Mouse (Mus musculus): ENCODE data around the gene Cep112.
"Not testable (repeated sequence)": the region's sequence is repeated elsewhere in the genome, so short reads cannot be mapped to it uniquely, and the experiment has no call there.

The Cep112 gene

GRCm38 (mm10) chr11:108867538-108867937 lies 442.5 kb downstream of the Cep112 start:
- CTCF ChIA-PET, result no interaction called here

GRCm38 (mm10) chr11:108871284-108871683 lies 446.3 kb downstream of the Cep112 start:
- CTCF ChIA-PET, result not testable (repeated sequence)

DNA sequence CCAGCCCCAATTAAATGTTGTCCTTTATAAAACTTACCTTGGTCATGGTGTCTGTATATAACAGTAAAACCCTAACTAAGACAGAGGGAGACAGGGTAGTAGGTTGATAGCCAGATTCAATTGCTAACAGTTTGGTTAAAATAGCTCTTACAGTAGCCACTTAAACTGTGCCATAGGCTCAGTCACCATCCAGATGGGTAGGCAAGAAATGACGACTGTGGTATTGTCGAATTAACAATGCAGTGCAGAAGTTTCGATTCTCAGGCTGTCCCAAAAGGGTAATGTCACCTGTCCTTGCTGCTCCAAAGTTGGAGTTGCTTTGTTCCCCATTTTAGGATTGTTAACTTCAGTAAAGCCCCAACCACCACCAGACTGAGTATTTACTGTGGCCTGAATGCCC lies 446.8 kb downstream of the Cep112 start:
- CTCF ChIA-PET, result no interaction called here

DNA sequence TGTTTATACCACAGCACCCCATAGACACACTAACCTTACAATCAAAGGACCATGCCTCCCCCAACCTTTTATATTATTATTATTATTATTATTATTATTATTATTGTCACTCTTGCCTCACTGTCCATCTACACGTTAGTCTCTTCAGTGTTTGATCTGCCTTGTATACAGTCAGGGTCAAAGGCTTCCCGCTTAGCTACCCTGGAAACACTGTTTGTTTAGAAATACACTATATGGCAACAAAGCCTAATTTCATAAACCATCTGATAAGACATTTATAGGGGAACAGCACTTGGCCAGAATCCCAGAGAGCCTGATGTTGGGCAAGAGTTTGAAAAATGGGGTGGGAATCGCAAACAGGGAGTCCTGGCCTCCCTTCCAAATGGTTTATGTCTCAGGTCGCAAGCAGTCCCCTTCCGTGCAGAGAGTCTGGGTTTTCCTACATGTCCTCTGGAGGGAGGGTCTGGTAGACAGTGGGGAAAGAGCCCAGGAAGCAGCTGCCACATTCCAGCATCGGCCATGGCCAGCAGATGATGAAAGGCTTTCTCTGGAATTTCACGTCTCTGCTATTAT lies 451.7 kb downstream of the Cep112 start:
- CTCF ChIA-PET, result no interaction called here

- CTCF ChIA-PET, result no interaction called here
These were observed 452.5 kb downstream of the Cep112 start for GRCm38 (mm10) chr11:108877520-108877919.

- CTCF ChIA-PET, result no interaction called here
These were observed 455.6 kb downstream of the Cep112 start for GRCm38 (mm10) chr11:108880546-108880945.

- CTCF ChIA-PET, result no interaction called here
These were observed 456.7 kb downstream of the Cep112 start for GRCm38 (mm10) chr11:108881662-108882061.

- CTCF ChIA-PET, result no interaction called here
These were observed 460.4 kb downstream of the Cep112 start for GRCm38 (mm10) chr11:108885276-108885896.

DNA sequence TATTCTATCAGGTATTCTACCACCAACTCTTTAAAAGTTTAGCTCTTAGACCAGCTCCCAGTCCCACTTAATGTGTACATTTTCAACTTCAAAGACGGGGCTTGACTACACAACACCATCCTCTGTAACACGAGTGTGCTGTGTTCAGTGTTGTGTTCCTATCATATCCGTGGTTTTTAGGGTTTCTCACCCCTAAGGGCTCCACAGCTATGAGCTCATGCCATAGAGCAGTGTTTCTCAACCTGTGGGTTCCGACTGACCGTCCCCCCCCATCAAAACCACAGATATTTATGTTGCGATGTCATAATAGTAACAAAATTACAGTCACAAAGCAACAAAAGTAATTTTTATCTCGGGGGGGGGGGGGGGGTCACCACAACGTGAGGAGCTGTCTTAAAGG lies 461.1 kb downstream of the Cep112 start:
- CTCF ChIA-PET, result no interaction called here

GRCm38 (mm10) chr11:108889121-108889520 lies 464.1 kb downstream of the Cep112 start:
- CTCF ChIA-PET, result no interaction called here

DNA sequence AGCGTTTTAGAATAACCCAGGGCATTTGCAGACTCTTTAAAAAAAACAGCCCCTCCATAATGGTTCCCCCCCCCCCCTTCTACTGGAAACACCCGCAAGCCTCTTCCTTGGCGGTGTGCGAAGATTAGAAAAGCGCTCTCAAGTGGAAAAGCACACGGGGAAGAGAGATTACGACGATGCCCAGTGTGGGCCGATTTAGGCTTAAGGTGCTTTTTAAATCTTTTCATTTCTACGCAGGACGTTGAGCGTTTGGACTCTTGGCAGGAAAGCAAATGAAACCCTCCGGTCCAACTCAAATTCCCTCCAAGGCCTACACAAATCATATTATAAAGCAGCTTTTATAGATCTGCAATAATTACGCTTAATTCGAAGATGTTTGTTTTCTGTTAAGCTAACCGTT lies 465.6 kb downstream of the Cep112 start:
- CTCF ChIA-PET, result no interaction called here

DNA sequence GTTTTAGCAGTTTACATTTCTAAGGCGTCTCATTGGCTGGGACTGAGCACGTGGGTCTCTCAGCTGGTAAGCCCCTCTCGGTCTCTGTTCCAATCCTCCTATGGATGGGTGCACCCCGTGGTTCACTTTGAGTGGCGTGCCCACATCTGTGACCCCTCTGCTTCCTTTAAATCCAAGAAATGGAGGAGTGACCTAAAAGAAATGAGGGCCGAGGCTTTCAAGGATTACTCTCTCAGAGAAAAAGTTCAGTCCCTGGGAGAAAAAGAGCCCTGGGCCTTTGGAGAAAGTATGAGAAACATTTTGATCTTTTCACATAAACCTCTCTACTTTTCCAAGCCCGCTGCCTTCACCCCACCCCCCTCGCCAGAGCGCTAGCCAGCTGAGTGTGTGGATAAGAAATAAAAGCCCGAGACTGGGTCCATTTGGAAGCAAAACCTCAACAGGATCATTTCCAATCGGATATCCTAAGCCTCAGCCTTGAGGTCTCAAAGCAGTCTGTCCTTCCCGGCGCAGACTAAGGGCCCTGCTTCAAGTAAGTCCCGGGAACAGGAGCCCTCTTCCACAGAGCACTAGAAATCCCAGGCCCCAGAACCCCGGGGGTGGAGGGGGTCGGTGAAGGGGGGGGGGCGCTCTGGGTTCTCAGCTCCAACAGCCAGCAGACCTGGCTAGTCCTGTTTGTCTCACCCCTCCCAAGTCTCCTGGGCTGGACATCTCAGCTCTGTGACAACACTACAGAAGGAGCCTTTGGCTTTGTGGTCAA lies 466.3 kb downstream of the Cep112 start:
- CTCF ChIA-PET, result no interaction called here

DNA sequence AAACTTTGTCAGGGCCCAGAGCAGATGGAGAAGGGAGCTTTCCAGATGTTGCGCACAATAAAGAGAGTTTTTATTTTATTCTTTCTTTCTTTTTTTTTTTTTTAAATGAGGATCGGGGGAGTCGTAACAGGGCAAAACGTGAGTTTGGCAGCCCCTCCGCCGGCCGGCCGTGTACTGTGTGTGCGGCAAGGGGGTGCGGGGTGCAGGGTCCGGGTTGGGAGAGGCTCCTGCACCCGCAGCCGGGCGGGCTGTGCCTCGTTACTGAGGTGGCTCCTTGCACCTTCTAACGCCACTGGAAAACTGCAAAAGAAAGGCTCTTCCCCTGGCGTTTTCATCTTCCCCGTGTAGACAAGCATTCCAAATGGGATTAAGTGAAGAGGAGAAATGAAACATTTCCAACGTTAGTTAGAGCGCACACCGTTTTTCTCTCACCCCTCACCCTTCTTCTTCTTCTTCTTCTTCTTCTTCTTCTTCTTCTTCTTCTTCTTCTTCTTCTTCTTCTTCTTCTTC lies 466.9 kb downstream of the Cep112 start:
- CTCF ChIA-PET, result no interaction called here

- CTCF ChIA-PET, result interaction anchor here (0.7 kb wide), 1 partner anchor 646 kb away, joined by 9 read pairs; no protein-coding TSS in a partner anchor
These were observed 467.4 kb downstream of the Cep112 start for GRCm38 (mm10) chr11:108892406-108892805.

- CTCF ChIA-PET, result no interaction called here
These were observed 468.3 kb downstream of the Cep112 start for GRCm38 (mm10) chr11:108893232-108893790.

GRCm38 (mm10) chr11:108893855-108894510 lies 469.0 kb downstream of the Cep112 start:
- CTCF ChIA-PET, result no interaction called here

- CTCF ChIA-PET, result no interaction called here
These were observed 472.0 kb downstream of the Cep112 start for GRCm38 (mm10) chr11:108897034-108897433.

- CTCF ChIA-PET, result no interaction called here
These were observed 473.1 kb downstream of the Cep112 start for GRCm38 (mm10) chr11:108898063-108898462.

- CTCF ChIA-PET, result no interaction called here
These were observed 473.5 kb downstream of the Cep112 start for GRCm38 (mm10) chr11:108898483-108898882.

DNA sequence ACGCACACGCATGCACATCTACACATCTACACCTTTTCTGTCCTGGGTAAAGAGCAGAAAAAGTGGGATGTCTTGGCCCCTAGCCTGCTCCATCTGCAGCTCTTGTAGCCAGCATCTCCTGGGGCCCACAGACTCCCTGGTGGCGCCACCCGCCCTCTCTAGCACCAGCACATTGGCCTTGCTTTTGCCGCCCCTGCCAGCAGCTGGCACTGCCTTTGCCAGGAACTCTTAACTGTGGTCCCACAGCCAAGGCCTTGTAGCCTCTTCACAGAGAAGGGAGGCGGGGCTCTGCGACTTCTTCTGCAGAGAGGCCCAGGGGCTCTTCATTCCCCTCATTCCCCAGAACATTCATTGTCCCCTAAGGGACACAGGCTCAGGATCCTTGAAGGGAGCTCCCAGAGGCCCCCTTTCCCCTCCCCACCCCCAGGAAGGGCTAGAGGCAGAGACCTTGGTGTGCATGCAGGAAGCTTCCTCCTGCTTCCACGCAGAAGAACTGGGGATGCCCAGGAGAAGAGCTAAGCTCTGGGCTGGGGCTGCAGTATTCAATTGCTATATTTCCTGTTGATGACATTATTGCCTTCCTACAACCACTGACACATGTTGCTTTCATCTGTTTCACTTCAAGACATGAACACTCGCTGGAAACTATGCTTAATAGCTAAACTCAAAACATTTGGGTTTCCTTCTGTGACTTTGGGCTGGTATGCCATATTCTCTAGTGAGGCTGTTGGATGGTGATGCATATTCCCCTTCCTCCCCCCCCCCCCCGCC lies 475.9 kb downstream of the Cep112 start:
- CTCF ChIA-PET, result no interaction called here

- CTCF ChIA-PET, result no interaction called here
These were observed 476.7 kb downstream of the Cep112 start for GRCm38 (mm10) chr11:108901670-108902069.

DNA sequence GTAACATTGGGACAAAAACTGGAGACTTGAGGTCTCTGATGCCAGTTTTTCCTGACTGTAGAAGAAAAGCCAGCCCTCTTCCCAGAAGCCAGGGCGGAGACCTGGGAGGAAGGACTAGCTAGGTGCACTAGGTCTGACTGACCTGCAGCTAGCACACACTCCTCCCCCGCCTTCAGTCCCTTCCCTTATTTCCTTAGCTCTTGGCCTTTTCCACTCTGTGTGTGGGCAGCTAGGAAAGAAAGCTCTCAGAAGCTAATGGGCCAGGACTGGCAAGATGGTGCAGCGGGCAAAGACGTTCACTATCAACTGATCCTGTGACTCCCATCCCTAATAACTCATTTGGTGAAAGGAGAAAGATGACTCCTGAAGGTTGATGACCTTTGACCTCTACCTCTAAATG lies 477.3 kb downstream of the Cep112 start:
- CTCF ChIA-PET, result no interaction called here

All from spleen, embryonic (tissue).